Mouse (Mus musculus): ENCODE results near the gene Rlbp1. TPM values are rescaled to one million over a fixed set of nuclear protein-coding genes. Genes with fewer than 3 reads are reported as not detected.

Rlbp1 gene
- polyA plus RNA-seq, 1 experiment = 0.33 TPM

DNA sequence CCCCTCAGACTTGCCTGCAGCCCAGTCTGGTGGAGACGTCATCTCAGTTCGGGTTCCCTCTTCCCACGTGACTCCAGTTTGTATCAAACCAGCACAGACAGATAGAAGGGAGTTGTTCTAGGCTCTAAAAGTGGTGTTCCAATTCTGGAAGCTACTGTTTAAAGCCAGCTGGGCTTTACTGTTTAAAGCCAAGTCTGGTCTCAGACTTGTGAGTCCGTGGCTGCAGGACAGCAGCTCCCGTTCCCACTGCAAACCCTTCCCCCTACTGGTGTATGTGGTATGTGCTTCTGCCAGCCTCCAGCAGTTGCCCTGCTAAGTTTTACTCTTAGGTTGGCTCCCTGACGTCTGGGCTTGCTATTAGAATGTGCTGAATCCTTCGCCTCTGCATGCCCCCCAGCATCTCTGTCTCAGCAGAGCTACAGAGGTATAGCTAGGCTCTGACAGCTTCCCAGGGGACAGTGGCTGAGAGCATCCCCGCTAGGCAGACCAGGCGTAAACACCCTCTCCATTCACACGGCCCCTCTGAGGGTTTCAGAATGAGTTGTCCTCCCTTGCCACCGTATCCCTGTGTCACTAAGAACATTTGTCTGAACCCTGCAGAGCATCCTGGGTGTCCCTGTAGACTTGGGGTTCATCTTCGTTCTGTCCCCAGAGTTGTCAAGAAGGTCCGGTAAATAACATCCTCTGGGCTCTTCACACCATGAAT lies 39.6 kb downstream of the Rlbp1 start:
- H3K27ac ChIP-seq (ENCODE audit: insufficient read depth, low read depth, low read length) = no peak overlapping the region
- H3K4me3 ChIP-seq (ENCODE audit: insufficient read depth, low read depth, low read length) = no peak overlapping the region
- H3K36me3 ChIP-seq (ENCODE audit: control insufficient read depth, insufficient read depth, low read length) = no peaks in the 10 kb centered on the region
- WGBS = 83% methylated on average over 13 of the region's 13 CpGs
- no peaks in the 10 kb centered on the region for H3K27me3 ChIP-seq (replicated peaks; ENCODE audit: control insufficient read depth, insufficient read depth, low read length)
- no peak for DNase-seq
- no peak for TF ChIP-seq CTCF (conservative IDR thresholded peaks at IDR 0.05; ENCODE audit: insufficient read depth, insufficient read length, low read depth, low read length)
- no peak for TF ChIP-seq POLR2A (IDR thresholded peaks at IDR 0.05; ENCODE audit: low read depth, low read length)
- no peaks in the 10 kb centered on the region for H3K4me1 ChIP-seq (ENCODE audit: control insufficient read depth, insufficient read depth, low read length)

GRCm38 (mm10) chr7:79346555-79347075 lies 40.2 kb downstream of the Rlbp1 start:
- DNase-seq = peak; percentile 13
- Histone ChIP-seq H3K27ac (ENCODE audit: insufficient read depth, low read depth, low read length) (no peak overlapping the region), H3K4me3 (ENCODE audit: insufficient read depth, low read depth, low read length) (no peak overlapping the region), H3K27me3 (replicated peaks; ENCODE audit: control insufficient read depth, insufficient read depth, low read length) (no peaks in the 10 kb centered on the region), H3K36me3 (ENCODE audit: control insufficient read depth, insufficient read depth, low read length) (no peaks in the 10 kb centered on the region), H3K4me1 (ENCODE audit: control insufficient read depth, insufficient read depth, low read length) (no peaks in the 10 kb centered on the region)
- WGBS = 70% methylated on average over 8 of the region's 8 CpGs
- no peak for TF ChIP-seq POLR2A (IDR thresholded peaks at IDR 0.05; ENCODE audit: low read depth, low read length)
- no peak for TF ChIP-seq CTCF (conservative IDR thresholded peaks at IDR 0.05; ENCODE audit: insufficient read depth, insufficient read length, low read depth, low read length)

GRCm38 (mm10) chr7:79345902-79346301 lies 40.9 kb downstream of the Rlbp1 start:
- Histone ChIP-seq H3K4me3 (ENCODE audit: insufficient read depth, low read depth, low read length) (no peak overlapping the region), H3K27ac (ENCODE audit: insufficient read depth, low read depth, low read length) (no peak overlapping the region), H3K36me3 (ENCODE audit: control insufficient read depth, insufficient read depth, low read length) (no peaks in the 10 kb centered on the region), H3K4me1 (ENCODE audit: control insufficient read depth, insufficient read depth, low read length) (no peaks in the 10 kb centered on the region), H3K27me3 (replicated peaks; ENCODE audit: control insufficient read depth, insufficient read depth, low read length) (no peaks in the 10 kb centered on the region)
- DNase-seq = peak; percentile 60
- TF ChIP-seq CTCF (conservative IDR thresholded peaks at IDR 0.05; ENCODE audit: insufficient read depth, insufficient read length, low read depth, low read length) (peak; percentile 47), POLR2A (IDR thresholded peaks at IDR 0.05; ENCODE audit: low read depth, low read length) (no peak)
- 57% methylated on average over 4 of the region's 4 CpGs for WGBS

- 93% methylated on average over 8 of the region's 8 CpGs for WGBS
- no peak for DNase-seq
- no peaks in the 10 kb centered on the region for H3K4me1 ChIP-seq (ENCODE audit: control insufficient read depth, insufficient read depth, low read length)
- no peaks in the 10 kb centered on the region for H3K27me3 ChIP-seq (replicated peaks; ENCODE audit: control insufficient read depth, insufficient read depth, low read length)
- H3K4me3 ChIP-seq (ENCODE audit: insufficient read depth, low read depth, low read length) = no peak overlapping the region
- H3K36me3 ChIP-seq (ENCODE audit: control insufficient read depth, insufficient read depth, low read length) = no peaks in the 10 kb centered on the region
- TF ChIP-seq CTCF (conservative IDR thresholded peaks at IDR 0.05; ENCODE audit: insufficient read depth, insufficient read length, low read depth, low read length) (no peak), POLR2A (IDR thresholded peaks at IDR 0.05; ENCODE audit: low read depth, low read length) (no peak)
- H3K27ac ChIP-seq (ENCODE audit: insufficient read depth, low read depth, low read length) = no peak overlapping the region
Observed at GRCm38 (mm10) chr7:79336362-79336910, 50.4 kb downstream of the Rlbp1 start.

- WGBS = 71% methylated on average over 3 of the region's 3 CpGs
- Histone ChIP-seq H3K27me3 (replicated peaks; ENCODE audit: control insufficient read depth, insufficient read depth, low read length) (no peaks in the 10 kb centered on the region), H3K36me3 (ENCODE audit: control insufficient read depth, insufficient read depth, low read length) (0 out of 2 replicates have a peak, but pooled peaks cover 2% of the 10 kb centered on the region), H3K4me3 (ENCODE audit: insufficient read depth, low read depth, low read length) (no peak overlapping the region), H3K27ac (ENCODE audit: insufficient read depth, low read depth, low read length) (no peak overlapping the region), H3K4me1 (ENCODE audit: control insufficient read depth, insufficient read depth, low read length) (no peaks in the 10 kb centered on the region)
- no peak for DNase-seq
- no peak for TF ChIP-seq POLR2A (IDR thresholded peaks at IDR 0.05; ENCODE audit: low read depth, low read length)
- no peak for TF ChIP-seq CTCF (conservative IDR thresholded peaks at IDR 0.05; ENCODE audit: insufficient read depth, insufficient read length, low read depth, low read length)
Observed at GRCm38 (mm10) chr7:79333419-79333818, 53.4 kb downstream of the Rlbp1 start.

- H3K4me3 ChIP-seq (ENCODE audit: insufficient read depth, low read depth, low read length) = no peak overlapping the region
- H3K27me3 ChIP-seq (replicated peaks; ENCODE audit: control insufficient read depth, insufficient read depth, low read length) = no peaks in the 10 kb centered on the region
- H3K27ac ChIP-seq (ENCODE audit: insufficient read depth, low read depth, low read length) = no peak overlapping the region
- no peaks in the 10 kb centered on the region for H3K4me1 ChIP-seq (ENCODE audit: control insufficient read depth, insufficient read depth, low read length)
- 66% methylated on average over 10 of the region's 10 CpGs for WGBS
- DNase-seq = no peak
- 0 out of 2 replicates have a peak, but pooled peaks cover 2% of the 10 kb centered on the region for H3K36me3 ChIP-seq (ENCODE audit: control insufficient read depth, insufficient read depth, low read length)
- TF ChIP-seq POLR2A (IDR thresholded peaks at IDR 0.05; ENCODE audit: low read depth, low read length) (no peak), CTCF (conservative IDR thresholded peaks at IDR 0.05; ENCODE audit: insufficient read depth, insufficient read length, low read depth, low read length) (no peak)
Observed at GRCm38 (mm10) chr7:79331197-79331596, 55.7 kb downstream of the Rlbp1 start.

DNA sequence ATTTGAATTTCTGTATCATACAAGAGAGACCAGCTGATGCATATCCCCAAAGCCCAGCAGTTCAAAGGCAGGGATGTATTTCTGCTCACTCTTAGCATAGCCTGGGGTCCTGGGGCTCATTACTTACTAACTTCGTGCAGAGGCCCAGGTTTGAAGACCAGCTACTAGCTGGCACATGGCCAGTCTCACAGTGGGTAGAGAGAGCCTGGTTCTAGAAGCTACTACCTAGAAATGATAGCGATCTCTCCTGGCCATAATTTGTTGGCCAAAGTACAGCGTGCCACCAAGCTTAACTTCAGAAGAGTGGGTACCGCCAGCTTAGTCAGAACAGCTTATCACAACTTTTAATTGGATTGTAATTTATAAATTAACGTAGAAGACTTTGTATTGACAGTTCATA lies 58.1 kb downstream of the Rlbp1 start:
- TF ChIP-seq CTCF (conservative IDR thresholded peaks at IDR 0.05; ENCODE audit: insufficient read depth, insufficient read length, low read depth, low read length) (no peak), POLR2A (IDR thresholded peaks at IDR 0.05; ENCODE audit: low read depth, low read length) (no peak)
- Histone ChIP-seq H3K4me1 (ENCODE audit: control insufficient read depth, insufficient read depth, low read length) (no peaks in the 10 kb centered on the region), H3K27me3 (replicated peaks; ENCODE audit: control insufficient read depth, insufficient read depth, low read length) (no peaks in the 10 kb centered on the region), H3K4me3 (ENCODE audit: insufficient read depth, low read depth, low read length) (no peak overlapping the region), H3K27ac (ENCODE audit: insufficient read depth, low read depth, low read length) (no peak overlapping the region), H3K36me3 (ENCODE audit: control insufficient read depth, insufficient read depth, low read length) (0 out of 2 replicates have a peak, but pooled peaks cover 2% of the 10 kb centered on the region)
- 70% methylated on average over 5 of the region's 5 CpGs for WGBS
- peak; percentile 38 for DNase-seq

Other genes with a start within 250 kb of the Rlbp1 start
- 177 and 191 TPM in 2 replicates for gene Mfge8, start 238.0 kb downstream of the Rlbp1 start, polyA plus RNA-seq (2012; rRNA removed)
- 29.4 and 33.3 TPM in 2 replicates for gene Abhd2, start 113.8 kb downstream of the Rlbp1 start, polyA plus RNA-seq (2012; rRNA removed)
- gene Fanci, start 4.9 kb upstream of the Rlbp1 start, polyA plus RNA-seq (2012; rRNA removed) = 0.10 and 0.17 TPM in 2 replicates
- gene Polg, start 79.3 kb upstream of the Rlbp1 start, polyA plus RNA-seq (2012; rRNA removed) = 33.8 and 35.3 TPM in 2 replicates
- 170 and 188 TPM in 2 replicates for gene Rhcg, start 230.6 kb upstream of the Rlbp1 start, polyA plus RNA-seq (2012; rRNA removed)

Measured in kidney, adult 2 months (tissue).